Mouse (Mus musculus): ENCODE measurements around the gene Cyp4b1. TPM values are rescaled to one million over a fixed set of nuclear protein-coding genes. Genes with fewer than 3 reads are reported as not detected.
A peak's percentile ranks its signal among the peaks of the same experiment; 100 is the strongest.
"Not testable (repeated sequence)": the region's sequence is repeated elsewhere in the genome, so short reads cannot be mapped to it uniquely, and the experiment has no call there.

Gene Cyp4b1
- 3.9 and 4.5 TPM in 2 replicates for polyA plus RNA-seq (2015; fragmentation: Nextera tagmentation; extraction: Ambion mirVana)

- 68% methylated on average over 9 of the region's 9 CpGs for WGBS (ENCODE audit: insufficient replicate concordance)
- no peaks in the 10 kb centered on the region for H3K27me3 ChIP-seq (ENCODE audit: control insufficient read depth, insufficient read depth, low read depth, low read length)
- no peak within 1 kb of the TSS for H3K27ac ChIP-seq (ENCODE audit: low read length)
- H3K9me3 ChIP-seq (replicated peaks; ENCODE audit: control insufficient read depth, low read length): no peaks in the 10 kb centered on the region
- no peak for ATAC-seq (ENCODE audit: low read depth)
- no peak within 1 kb of the TSS for H3K4me3 ChIP-seq (ENCODE audit: low read depth, low read length)
- no peak within 1 kb of the TSS for H3K4me2 ChIP-seq (ENCODE audit: low read depth, low read length)
- no peak within 1 kb of the TSS for H3K9ac ChIP-seq (ENCODE audit: low read depth, low read length)
- no peaks in the 10 kb centered on the region for H3K4me1 ChIP-seq (ENCODE audit: control insufficient read depth, low read depth, low read length)
- H3K36me3 ChIP-seq (ENCODE audit: control insufficient read depth, insufficient read depth): no peaks in the 10 kb centered on the region
Measured at GRCm38 (mm10) chr4:115647580-115647979, at the start of gene Cyp4b1. Gene Cyp4b1, minus strand, starts transcription at chr4:115647723.

GRCm38 (mm10) chr4:115686299-115686698, 38.8 kb upstream of the Cyp4b1 start:
- Histone ChIP-seq H3K4me1 (ENCODE audit: control insufficient read depth, low read depth, low read length) (no peaks in the 10 kb centered on the region), H3K4me2 (ENCODE audit: low read depth, low read length) (no peak overlapping the region), H3K36me3 (ENCODE audit: control insufficient read depth, insufficient read depth) (no peaks in the 10 kb centered on the region), H3K9me3 (replicated peaks; ENCODE audit: control insufficient read depth, low read length) (no peaks in the 10 kb centered on the region), H3K27me3 (ENCODE audit: control insufficient read depth, insufficient read depth, low read depth, low read length) (no peaks in the 10 kb centered on the region), H3K27ac (ENCODE audit: low read length) (no peak overlapping the region), H3K9ac (ENCODE audit: low read depth, low read length) (no peak overlapping the region), H3K4me3 (ENCODE audit: low read depth, low read length) (no peak overlapping the region)
- no peak for ATAC-seq (ENCODE audit: low read depth)
- 50% methylated on average over 4 of the region's 4 CpGs for WGBS (ENCODE audit: insufficient replicate concordance)

DNA sequence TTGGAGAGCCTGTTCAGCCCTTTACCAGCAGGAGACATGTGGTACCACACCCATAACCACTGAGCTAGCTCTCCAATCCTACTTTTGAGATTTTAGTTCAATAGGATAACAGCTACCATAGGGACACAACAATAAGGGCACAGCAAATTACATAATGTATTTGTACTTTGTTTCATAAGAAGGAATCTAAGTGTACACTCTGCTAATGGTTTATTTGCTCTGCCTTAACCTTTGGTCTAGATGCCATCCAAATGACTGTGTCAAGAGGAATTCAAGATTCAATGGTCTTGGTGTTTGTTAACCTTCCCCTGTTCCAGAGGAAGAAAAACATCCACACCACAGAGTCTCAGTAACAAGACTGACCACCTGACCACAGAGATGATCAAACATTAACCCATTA, 11.7 kb upstream of the Cyp4b1 start:
- no peaks in the 10 kb centered on the region for H3K27me3 ChIP-seq (ENCODE audit: control insufficient read depth, insufficient read depth, low read depth, low read length)
- no peak overlapping the region for H3K27ac ChIP-seq (ENCODE audit: low read length)
- ATAC-seq (ENCODE audit: low read depth): no peak
- no peak overlapping the region for H3K4me2 ChIP-seq (ENCODE audit: low read depth, low read length)
- no peaks in the 10 kb centered on the region for H3K9me3 ChIP-seq (replicated peaks; ENCODE audit: control insufficient read depth, low read length)
- no peak overlapping the region for H3K9ac ChIP-seq (ENCODE audit: low read depth, low read length)
- H3K4me1 ChIP-seq (ENCODE audit: control insufficient read depth, low read depth, low read length): no peaks in the 10 kb centered on the region
- no peak overlapping the region for H3K4me3 ChIP-seq (ENCODE audit: low read depth, low read length)
- H3K36me3 ChIP-seq (ENCODE audit: control insufficient read depth, insufficient read depth): no peaks in the 10 kb centered on the region

DNA sequence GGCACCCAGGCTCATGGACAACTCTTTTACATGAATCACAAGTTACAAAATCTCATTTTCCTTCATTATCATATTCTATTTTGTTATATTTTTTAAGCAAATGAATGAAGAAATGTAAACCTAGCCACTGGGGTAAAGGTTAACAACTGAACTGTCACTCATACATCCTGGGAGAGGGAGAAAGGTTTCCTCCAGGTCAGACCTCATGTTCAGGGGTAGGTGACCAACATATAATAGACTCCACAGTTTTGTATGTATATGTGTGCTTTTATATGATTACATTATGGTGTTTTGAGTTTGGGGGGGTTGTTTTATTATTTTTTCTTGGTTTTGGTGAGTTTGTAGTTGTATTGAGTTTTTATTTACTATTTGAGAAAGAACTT, 10.3 kb upstream of the Cyp4b1 start:
- Histone ChIP-seq H3K9me3 (replicated peaks; ENCODE audit: control insufficient read depth, low read length) (no peaks in the 10 kb centered on the region), H3K27me3 (ENCODE audit: control insufficient read depth, insufficient read depth, low read depth, low read length) (no peaks in the 10 kb centered on the region), H3K4me2 (ENCODE audit: low read depth, low read length) (no peak overlapping the region), H3K9ac (ENCODE audit: low read depth, low read length) (no peak overlapping the region), H3K4me1 (ENCODE audit: control insufficient read depth, low read depth, low read length) (no peaks in the 10 kb centered on the region), H3K27ac (ENCODE audit: low read length) (no peak overlapping the region), H3K4me3 (ENCODE audit: low read depth, low read length) (no peak overlapping the region), H3K36me3 (ENCODE audit: control insufficient read depth, insufficient read depth) (no peaks in the 10 kb centered on the region)
- ATAC-seq (ENCODE audit: low read depth): no peak

GRCm38 (mm10) chr4:115657104-115657866, 9.8 kb upstream of the Cyp4b1 start:
- Histone ChIP-seq H3K4me1 (ENCODE audit: control insufficient read depth, low read depth, low read length) (no peaks in the 10 kb centered on the region), H3K27ac (ENCODE audit: low read length) (no peak overlapping the region), H3K9me3 (replicated peaks; ENCODE audit: control insufficient read depth, low read length) (no peaks in the 10 kb centered on the region), H3K4me3 (ENCODE audit: low read depth, low read length) (peak overlapping the region; percentile 52), H3K4me2 (ENCODE audit: low read depth, low read length) (peak overlapping the region; percentile 68), H3K36me3 (ENCODE audit: control insufficient read depth, insufficient read depth) (no peaks in the 10 kb centered on the region), H3K9ac (ENCODE audit: low read depth, low read length) (0 out of 2 replicates have a peak overlapping the region, but pooled peaks have one; percentile 5), H3K27me3 (ENCODE audit: control insufficient read depth, insufficient read depth, low read depth, low read length) (no peaks in the 10 kb centered on the region)
- peak; percentile 37; the same call in 1 of the 2 replicates for ATAC-seq (ENCODE audit: low read depth)
- under 1% methylated on average over 34 of the region's 34 CpGs for WGBS (ENCODE audit: insufficient replicate concordance)

DNA sequence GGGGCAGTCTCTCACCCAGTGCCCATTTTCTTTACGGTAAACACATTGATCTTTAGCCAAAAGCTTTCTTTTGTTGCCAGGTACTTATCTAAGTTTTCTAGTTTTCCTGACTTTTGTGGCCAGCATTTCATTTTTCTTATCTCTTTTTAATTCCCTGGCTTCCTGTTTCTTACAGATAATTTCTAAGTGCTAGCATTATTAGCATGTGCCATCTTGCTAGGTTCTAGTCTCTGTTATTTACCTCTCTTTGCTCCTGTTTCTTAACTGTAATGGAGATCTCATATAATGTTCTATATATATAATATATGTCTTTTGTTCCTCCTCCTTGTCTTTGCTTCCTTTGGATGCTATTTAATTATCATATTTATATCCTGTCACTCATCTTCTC, 9.0 kb upstream of the Cyp4b1 start:
- H3K9ac ChIP-seq (ENCODE audit: low read depth, low read length); ATAC-seq (ENCODE audit: low read depth); H3K36me3 ChIP-seq (ENCODE audit: control insufficient read depth, insufficient read depth); H3K4me2 ChIP-seq (ENCODE audit: low read depth, low read length); H3K9me3 ChIP-seq (replicated peaks; ENCODE audit: control insufficient read depth, low read length); H3K4me3 ChIP-seq (ENCODE audit: low read depth, low read length); H3K27me3 ChIP-seq (ENCODE audit: control insufficient read depth, insufficient read depth, low read depth, low read length); H3K4me1 ChIP-seq (ENCODE audit: control insufficient read depth, low read depth, low read length); H3K27ac ChIP-seq (ENCODE audit: low read length): not testable (repeated sequence)
- 26% methylated on average over 1 of the region's 1 CpGs for WGBS (ENCODE audit: insufficient replicate concordance)

DNA sequence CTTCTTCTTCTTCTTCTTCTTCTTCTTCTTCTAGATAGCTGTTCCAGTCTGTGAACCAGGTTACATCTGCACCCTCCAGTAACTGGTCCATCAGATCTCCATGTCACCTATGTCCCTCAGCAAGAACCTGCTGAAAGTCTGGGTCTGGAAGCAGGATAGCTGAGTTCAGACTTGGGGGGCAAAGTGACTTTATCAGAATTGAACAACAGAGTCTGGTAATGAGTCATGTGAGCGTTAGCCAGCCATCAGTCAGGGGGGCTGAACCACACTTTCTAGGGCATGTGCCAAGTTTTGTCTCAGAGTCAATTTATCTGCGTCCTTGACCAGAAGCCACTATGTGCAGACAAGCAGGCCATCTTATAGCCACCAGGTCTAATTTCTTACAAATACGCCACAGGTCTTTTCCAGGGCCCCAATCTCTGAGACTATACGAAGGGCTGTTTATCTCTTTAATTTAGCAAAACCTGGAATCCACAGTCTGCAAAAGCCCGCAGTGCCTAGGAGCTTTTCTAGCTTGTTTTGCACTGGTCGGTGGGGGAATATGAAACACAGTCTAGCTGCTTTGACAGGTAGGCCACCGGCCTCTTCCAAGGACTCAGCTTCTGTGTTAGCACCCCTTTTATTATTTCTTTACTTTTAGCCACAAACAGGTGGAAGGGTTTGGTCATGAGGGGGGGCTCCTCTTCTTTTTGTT, 8.5 kb upstream of the Cyp4b1 start:
- not testable (repeated sequence) for H3K9ac ChIP-seq (ENCODE audit: low read depth, low read length); H3K4me1 ChIP-seq (ENCODE audit: control insufficient read depth, low read depth, low read length); H3K27me3 ChIP-seq (ENCODE audit: control insufficient read depth, insufficient read depth, low read depth, low read length); H3K4me2 ChIP-seq (ENCODE audit: low read depth, low read length); H3K9me3 ChIP-seq (replicated peaks; ENCODE audit: control insufficient read depth, low read length); H3K36me3 ChIP-seq (ENCODE audit: control insufficient read depth, insufficient read depth); ATAC-seq (ENCODE audit: low read depth); H3K27ac ChIP-seq (ENCODE audit: low read length); H3K4me3 ChIP-seq (ENCODE audit: low read depth, low read length)
- WGBS (ENCODE audit: insufficient replicate concordance): 41% methylated on average over 7 of the region's 7 CpGs

- ATAC-seq (ENCODE audit: low read depth): no peak
- H3K27me3 ChIP-seq (ENCODE audit: control insufficient read depth, insufficient read depth, low read depth, low read length): no peaks in the 10 kb centered on the region
- 62% methylated on average over 5 of the region's 5 CpGs for WGBS (ENCODE audit: insufficient replicate concordance)
- H3K27ac ChIP-seq (ENCODE audit: low read length): no peak overlapping the region
- no peak overlapping the region for H3K4me2 ChIP-seq (ENCODE audit: low read depth, low read length)
- no peaks in the 10 kb centered on the region for H3K9me3 ChIP-seq (replicated peaks; ENCODE audit: control insufficient read depth, low read length)
- H3K4me3 ChIP-seq (ENCODE audit: low read depth, low read length): no peak overlapping the region
- no peaks in the 10 kb centered on the region for H3K36me3 ChIP-seq (ENCODE audit: control insufficient read depth, insufficient read depth)
- no peak overlapping the region for H3K9ac ChIP-seq (ENCODE audit: low read depth, low read length)
- H3K4me1 ChIP-seq (ENCODE audit: control insufficient read depth, low read depth, low read length): no peaks in the 10 kb centered on the region
Measured at GRCm38 (mm10) chr4:115650866-115651265, 3.3 kb upstream of the Cyp4b1 start.

DNA sequence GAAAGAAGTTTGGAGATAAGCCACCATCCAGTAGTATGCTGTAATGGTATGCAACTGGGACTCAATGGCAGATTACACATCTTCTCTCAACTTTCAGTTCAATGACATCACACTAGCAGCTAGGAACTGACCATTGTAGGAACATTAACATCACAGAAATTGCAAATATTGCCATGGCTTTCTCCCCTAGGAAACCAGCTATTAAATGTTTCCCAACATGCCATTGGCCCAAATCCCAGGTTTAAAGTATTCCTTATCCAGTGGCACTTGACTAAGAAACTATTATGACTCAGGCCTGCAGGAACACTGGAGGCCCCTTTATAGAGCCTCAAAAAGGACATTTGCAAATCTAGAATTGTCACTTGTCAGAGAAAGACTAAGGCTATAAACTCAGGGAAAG, 1.8 kb upstream of the Cyp4b1 start:
- no peak overlapping the region for H3K27ac ChIP-seq (ENCODE audit: low read length)

More for the DNA sequence above, 1.8 kb upstream of the Cyp4b1 start:
- no peak overlapping the region for H3K4me3 ChIP-seq (ENCODE audit: low read depth, low read length)
- H3K9ac ChIP-seq (ENCODE audit: low read depth, low read length): no peak overlapping the region
- H3K4me1 ChIP-seq (ENCODE audit: control insufficient read depth, low read depth, low read length): no peaks in the 10 kb centered on the region
- H3K27me3 ChIP-seq (ENCODE audit: control insufficient read depth, insufficient read depth, low read depth, low read length): no peaks in the 10 kb centered on the region
- no peaks in the 10 kb centered on the region for H3K36me3 ChIP-seq (ENCODE audit: control insufficient read depth, insufficient read depth)
- ATAC-seq (ENCODE audit: low read depth): no peak
- no peaks in the 10 kb centered on the region for H3K9me3 ChIP-seq (replicated peaks; ENCODE audit: control insufficient read depth, low read length)
- no peak overlapping the region for H3K4me2 ChIP-seq (ENCODE audit: low read depth, low read length)
